Comparison of ENCODE assay signal across 8 mouse cellular contexts in genomic region chr6:37298982-37299381, GRCm38 (mm10). TPM values are rescaled to one million over a fixed set of nuclear protein-coding genes. Genes with fewer than 3 reads are reported as not detected.
DNase-seq lines count a peak whose midpoint lies in the region; ATAC-seq and TF ChIP-seq lines count a peak whose summit lies in the region.

No protein-coding gene starts in this region.

- peak overlapping the region; percentile 98 for H3K4me2 ChIP-seq in heart, embryonic 11.5 days
- H3K4me2 ChIP-seq in forebrain, postnatal 0 days (ENCODE audit: low read depth) = peak overlapping the region; percentile 69

- WGBS in heart, embryonic 11.5 days (ENCODE audit: insufficient replicate concordance) = 37% methylated on average over 4 of the region's 4 CpGs
- WGBS in forebrain, postnatal 0 days = 11% methylated on average over 4 of the region's 4 CpGs
- 36% methylated on average over 4 of the region's 4 CpGs for WGBS in midbrain, embryonic 10.5 days

- no peaks in the 10 kb centered on the region for H3K9me3 ChIP-seq in heart, embryonic 11.5 days (replicated peaks; ENCODE audit: control insufficient read depth, low read length)
- H3K9me3 ChIP-seq in forebrain, postnatal 0 days (ENCODE audit: low read length) = no peaks in the 10 kb centered on the region
- no peaks in the 10 kb centered on the region for H3K9me3 ChIP-seq in midbrain, embryonic 10.5 days (replicated peaks)

- no peak for DNase-seq in heart, adult 9 months (ENCODE audit: low spot score in 2 of 2)
- no peak for DNase-seq in forebrain, postnatal 0 days
- DNase-seq in midbrain, embryonic 10.5 days (ENCODE audit: low spot score) = no peak
- no peak for DNase-seq in right cerebral cortex, postnatal 10 days (ENCODE audit: low spot score in 2 of 2)
- no peak for DNase-seq in urinary bladder, postnatal 10 days (ENCODE audit: low spot score)
- no peak for DNase-seq in natural killer cell, adult 2 months (ENCODE audit: low spot score in 2 of 2)

- H3K27me3 ChIP-seq in heart, embryonic 11.5 days (ENCODE audit: control insufficient read depth, insufficient read depth, low read length) = peaks cover 43% of the 10 kb centered on the region
- H3K27me3 ChIP-seq in forebrain, postnatal 0 days (ENCODE audit: insufficient read depth, low read length) = no peaks in the 10 kb centered on the region
- H3K27me3 ChIP-seq in midbrain, embryonic 10.5 days (ENCODE audit: low read depth, poor library complexity, severe bottlenecking) = peaks cover 63% of the 10 kb centered on the region

- no peaks in the 10 kb centered on the region for H3K36me3 ChIP-seq in heart, embryonic 11.5 days (ENCODE audit: control insufficient read depth, insufficient read depth, low read length)
- H3K36me3 ChIP-seq in forebrain, postnatal 0 days (ENCODE audit: insufficient read depth) = no peaks in the 10 kb centered on the region; the same call in 1 of the 2 replicates
- no peaks in the 10 kb centered on the region for H3K36me3 ChIP-seq in midbrain, embryonic 10.5 days

- 0 out of 2 replicates have a peak, but pooled peaks cover 2% of the 10 kb centered on the region for H3K4me1 ChIP-seq in heart, embryonic 11.5 days (ENCODE audit: control insufficient read depth, insufficient read depth, low read length)
- H3K4me1 ChIP-seq in brown adipose tissue, adult 24 weeks (ENCODE audit: control insufficient read depth, insufficient read depth, insufficient read length, low read length) = no peaks in the 10 kb centered on the region; the same call in 1 of the 2 replicates
- peaks cover 17% of the 10 kb centered on the region for H3K4me1 ChIP-seq in forebrain, postnatal 0 days (ENCODE audit: insufficient read depth)
- H3K4me1 ChIP-seq in midbrain, embryonic 10.5 days = peaks cover 29% of the 10 kb centered on the region

- TF ChIP-seq CTCF in forebrain, postnatal 0 days (IDR thresholded peaks at IDR 0.05; ENCODE audit: low read depth) = no peak

- no peak overlapping the region for H3K9ac ChIP-seq in heart, embryonic 11.5 days (ENCODE audit: low read depth, low read length)
- peak overlapping the region; percentile 83 for H3K9ac ChIP-seq in forebrain, postnatal 0 days

- peak overlapping the region; percentile 71 for H3K4me3 ChIP-seq in heart, embryonic 11.5 days (ENCODE audit: low read depth, low read length)
- peak overlapping the region; percentile 44; the same call in 1 of the 2 replicates for H3K4me3 ChIP-seq in brown adipose tissue, adult 24 weeks (ENCODE audit: insufficient read depth, low read depth, low read length)
- peak overlapping the region; percentile 80 for H3K4me3 ChIP-seq in forebrain, postnatal 0 days (ENCODE audit: low read depth, low read length)
- H3K4me3 ChIP-seq in midbrain, embryonic 10.5 days = peak overlapping the region; percentile 79

- ATAC-seq in heart, embryonic 11.5 days (replicated peaks; ENCODE audit: insufficient number of reproducible peaks, low FRiP score, low TSS enrichment) = no peak
- no peak for ATAC-seq in forebrain, postnatal 0 days

- H3K27ac ChIP-seq in heart, embryonic 11.5 days (ENCODE audit: low read depth, low read length) = no peak overlapping the region
- H3K27ac ChIP-seq in brown adipose tissue, adult 24 weeks (replicated peaks; ENCODE audit: low read depth, low read length) = no peak overlapping the region
- H3K27ac ChIP-seq in forebrain, postnatal 0 days (ENCODE audit: low read depth, low read length) = no peak overlapping the region; the same call in 1 of the 2 replicates
- H3K27ac ChIP-seq in midbrain, embryonic 10.5 days (replicated peaks) = no peak overlapping the region

RNA-seq across cellular contexts. Expression of gene Dgki, which starts 1.0 kb away (rescaled TPM):
- 1.0 and 1.1 TPM in 2 replicates for polyA plus RNA-seq in heart, embryonic 11.5 days (2014; fragmentation: Nextera tagmentation; extraction: Ambion mirVana)
- not detected in 2 replicates for polyA plus RNA-seq in brown adipose tissue, adult 24 weeks (2012; ENCODE audit: insufficient read depth, insufficient read length, missing spikeins)
- total RNA-seq in forebrain, postnatal 0 days (2014; rRNA removed) = 30.2 and 34.0 TPM in 2 replicates
- polyA plus RNA-seq in forebrain, postnatal 0 days (2015; fragmentation: Nextera tagmentation; extraction: Ambion mirVana) = 3.3 and 5.5 TPM in 2 replicates
- polyA plus RNA-seq in midbrain, embryonic 10.5 days (2016; fragmentation: Nextera tagmentation; extraction: Ambion mirVana) = 0.63 and 1.4 TPM in 2 replicates
